Mouse (Mus musculus): Measurements from ENCODE around the gene H3f3b. TPM values are rescaled to one million over a fixed set of nuclear protein-coding genes. Genes with fewer than 3 reads are reported as not detected.

H3f3b gene
- polyA plus RNA-seq, 1 experiment from 2014 or later = 647 TPM

- no peak for ATAC-seq (ENCODE audit: extremely low read depth, insufficient number of reproducible peaks, low FRiP score, low TSS enrichment)
- Histone ChIP-seq H3K36me3 (peaks cover 61% of the 10 kb centered on the region), H3K9me3 (no peaks in the 10 kb centered on the region), H3K27ac (replicated peaks) (no peak overlapping the region), H3K27me3 (replicated peaks) (no peaks in the 10 kb centered on the region), H3K9ac (no peak overlapping the region), H3K4me3 (no peak overlapping the region), H3K4me1 (peaks cover 18% of the 10 kb centered on the region), H3K4me2 (no peak overlapping the region)
- WGBS = 89% methylated on average over 13 of the region's 13 CpGs
Observed at GRCm38 (mm10) chr11:116061641-116062415, 34.1 kb upstream of the H3f3b start.

GRCm38 (mm10) chr11:116060596-116060995 lies 32.8 kb upstream of the H3f3b start:
- Histone ChIP-seq H3K4me2 (no peak overlapping the region), H3K27me3 (replicated peaks) (no peaks in the 10 kb centered on the region), H3K36me3 (peaks cover 73% of the 10 kb centered on the region), H3K4me1 (peaks cover 27% of the 10 kb centered on the region), H3K4me3 (no peak overlapping the region), H3K27ac (replicated peaks) (no peak overlapping the region), H3K9ac (no peak overlapping the region), H3K9me3 (no peaks in the 10 kb centered on the region)
- 84% methylated on average over 9 of the region's 9 CpGs for WGBS
- ATAC-seq (ENCODE audit: extremely low read depth, insufficient number of reproducible peaks, low FRiP score, low TSS enrichment) = no peak

GRCm38 (mm10) chr11:116059691-116060025 lies 31.9 kb upstream of the H3f3b start:
- H3K9me3 ChIP-seq = no peaks in the 10 kb centered on the region
- no peaks in the 10 kb centered on the region for H3K27me3 ChIP-seq (replicated peaks)
- no peak overlapping the region for H3K9ac ChIP-seq
- ATAC-seq (ENCODE audit: extremely low read depth, insufficient number of reproducible peaks, low FRiP score, low TSS enrichment) = no peak
- peaks cover 82% of the 10 kb centered on the region for H3K36me3 ChIP-seq
- 92% methylated on average over 11 of the region's 11 CpGs for WGBS
- no peak overlapping the region for H3K27ac ChIP-seq (replicated peaks)
- no peak overlapping the region for H3K4me2 ChIP-seq
- peaks cover 27% of the 10 kb centered on the region for H3K4me1 ChIP-seq
- H3K4me3 ChIP-seq = no peak overlapping the region

GRCm38 (mm10) chr11:116058868-116059690 lies 31.3 kb upstream of the H3f3b start:
- peaks cover 27% of the 10 kb centered on the region for H3K4me1 ChIP-seq
- no peak for ATAC-seq (ENCODE audit: extremely low read depth, insufficient number of reproducible peaks, low FRiP score, low TSS enrichment)
- 90% methylated on average over 17 of the region's 17 CpGs for WGBS
- peaks cover 88% of the 10 kb centered on the region for H3K36me3 ChIP-seq
- no peak overlapping the region for H3K4me3 ChIP-seq
- H3K9ac ChIP-seq = no peak overlapping the region
- H3K27ac ChIP-seq (replicated peaks) = no peak overlapping the region
- H3K4me2 ChIP-seq = no peak overlapping the region
- H3K9me3 ChIP-seq = no peaks in the 10 kb centered on the region
- H3K27me3 ChIP-seq (replicated peaks) = no peaks in the 10 kb centered on the region

GRCm38 (mm10) chr11:116058022-116058614 lies 30.4 kb upstream of the H3f3b start:
- ATAC-seq (ENCODE audit: extremely low read depth, insufficient number of reproducible peaks, low FRiP score, low TSS enrichment) = no peak
- H3K36me3 ChIP-seq = peaks cover 98% of the 10 kb centered on the region
- H3K27me3 ChIP-seq (replicated peaks) = no peaks in the 10 kb centered on the region
- H3K4me3 ChIP-seq = no peak overlapping the region
- H3K9me3 ChIP-seq = no peaks in the 10 kb centered on the region
- H3K4me1 ChIP-seq = peaks cover 27% of the 10 kb centered on the region
- H3K4me2 ChIP-seq = no peak overlapping the region
- H3K9ac ChIP-seq = peak overlapping the region; percentile 33; the same call in 1 of the 2 replicates
- WGBS = 72% methylated on average over 12 of the region's 12 CpGs
- peak overlapping the region; percentile 39; the same call in 1 of the 2 replicates for H3K27ac ChIP-seq (replicated peaks)

GRCm38 (mm10) chr11:116057237-116057881 lies 29.6 kb upstream of the H3f3b start:
- peaks cover 27% of the 10 kb centered on the region for H3K4me1 ChIP-seq
- ATAC-seq (ENCODE audit: extremely low read depth, insufficient number of reproducible peaks, low FRiP score, low TSS enrichment) = no peak
- H3K27ac ChIP-seq (replicated peaks) = peak overlapping the region; percentile 39
- WGBS = 29% methylated on average over 4 of the region's 4 CpGs
- peaks cover 100% of the 10 kb centered on the region for H3K36me3 ChIP-seq
- no peaks in the 10 kb centered on the region for H3K9me3 ChIP-seq
- H3K4me3 ChIP-seq = no peak overlapping the region
- H3K27me3 ChIP-seq (replicated peaks) = no peaks in the 10 kb centered on the region
- no peak overlapping the region for H3K9ac ChIP-seq
- H3K4me2 ChIP-seq = no peak overlapping the region

GRCm38 (mm10) chr11:116055873-116056272 lies 28.1 kb upstream of the H3f3b start:
- peaks cover 100% of the 10 kb centered on the region for H3K36me3 ChIP-seq
- no peak overlapping the region for H3K27ac ChIP-seq (replicated peaks)

GRCm38 (mm10) chr11:116053510-116054229 lies 25.9 kb upstream of the H3f3b start:
- H3K9me3 ChIP-seq = no peaks in the 10 kb centered on the region
- H3K36me3 ChIP-seq = peaks cover 100% of the 10 kb centered on the region
- 79% methylated on average over 9 of the region's 9 CpGs for WGBS
- H3K9ac ChIP-seq = no peak overlapping the region; the same call in 1 of the 2 replicates
- H3K27ac ChIP-seq (replicated peaks) = no peak overlapping the region
- H3K27me3 ChIP-seq (replicated peaks) = no peaks in the 10 kb centered on the region
- H3K4me2 ChIP-seq = no peak overlapping the region
- H3K4me1 ChIP-seq = peaks cover 26% of the 10 kb centered on the region
- ATAC-seq (ENCODE audit: extremely low read depth, insufficient number of reproducible peaks, low FRiP score, low TSS enrichment) = no peak
- no peak overlapping the region for H3K4me3 ChIP-seq

More at GRCm38 (mm10) chr11:116055873-116056272, 28.1 kb upstream of the H3f3b start:
- 83% methylated on average over 11 of the region's 11 CpGs for WGBS
- Histone ChIP-seq H3K4me2 (no peak overlapping the region), H3K4me3 (no peak overlapping the region), H3K27me3 (replicated peaks) (no peaks in the 10 kb centered on the region), H3K9me3 (no peaks in the 10 kb centered on the region), H3K9ac (no peak overlapping the region), H3K4me1 (peaks cover 27% of the 10 kb centered on the region)
- ATAC-seq (ENCODE audit: extremely low read depth, insufficient number of reproducible peaks, low FRiP score, low TSS enrichment) = no peak

- 84% methylated on average over 4 of the region's 4 CpGs for WGBS
- no peaks in the 10 kb centered on the region for H3K27me3 ChIP-seq (replicated peaks)
- no peak overlapping the region for H3K27ac ChIP-seq (replicated peaks)
- peaks cover 100% of the 10 kb centered on the region for H3K36me3 ChIP-seq
- H3K4me1 ChIP-seq = no peaks in the 10 kb centered on the region
- ATAC-seq (ENCODE audit: extremely low read depth, insufficient number of reproducible peaks, low FRiP score, low TSS enrichment) = no peak
- H3K4me3 ChIP-seq = no peak overlapping the region
- no peaks in the 10 kb centered on the region for H3K9me3 ChIP-seq
- H3K4me2 ChIP-seq = no peak overlapping the region
- H3K9ac ChIP-seq = no peak overlapping the region
Observed at GRCm38 (mm10) chr11:116050196-116050595, 22.4 kb upstream of the H3f3b start.

GRCm38 (mm10) chr11:116049610-116050009 lies 21.8 kb upstream of the H3f3b start:
- H3K4me3 ChIP-seq = no peak overlapping the region
- peaks cover 99% of the 10 kb centered on the region for H3K36me3 ChIP-seq
- no peaks in the 10 kb centered on the region for H3K9me3 ChIP-seq
- no peak overlapping the region for H3K4me2 ChIP-seq
- H3K4me1 ChIP-seq = no peaks in the 10 kb centered on the region
- WGBS = 72% methylated on average over 2 of the region's 2 CpGs
- no peaks in the 10 kb centered on the region for H3K27me3 ChIP-seq (replicated peaks)
- no peak overlapping the region for H3K9ac ChIP-seq
- no peak overlapping the region for H3K27ac ChIP-seq (replicated peaks)
- ATAC-seq (ENCODE audit: extremely low read depth, insufficient number of reproducible peaks, low FRiP score, low TSS enrichment) = no peak

Data from heart, embryonic 13.5 days (tissue).